Comparison of ENCODE assay signal across 16 mouse cellular contexts in genomic region chr2:94329336-94329735, GRCm38 (mm10).
"Had no signal": no experiment of that assay in that cellular context is flagged by ENCODE, and none has a peak within 500 bp of the region (broad histone marks: within the 10 kb centered on the region; RNA-seq: fewer than 3 reads in every experiment).

No protein-coding gene starts in this region.

- H3K9me3 ChIP-seq: neural tube, embryonic 12.5 days; neural tube, embryonic 13.5 days; neural tube, embryonic 15.5 days; stomach, embryonic 15.5 days had no signal

- DNase-seq: right cerebral cortex, adult 18-20 months; right cerebral cortex, postnatal 14 days; right cerebral cortex, postnatal 25 days; right cerebral cortex, postnatal 4 days; spleen, adult 18-20 months; thymus, adult 18-20 months; thymus, adult 2 months; thymus, postnatal 14 days; thymus, postnatal 25 days; thymus, postnatal 36 days; thymus, postnatal 4 days had no signal

- H3K9ac ChIP-seq: neural tube, embryonic 12.5 days; neural tube, embryonic 13.5 days; neural tube, embryonic 15.5 days; stomach, embryonic 15.5 days had no signal

- H3K27ac ChIP-seq: neural tube, embryonic 12.5 days; neural tube, embryonic 13.5 days; neural tube, embryonic 15.5 days; stomach, embryonic 15.5 days; stomach, postnatal 0 days had no signal

- H3K4me1 ChIP-seq: neural tube, embryonic 12.5 days; neural tube, embryonic 13.5 days; stomach, embryonic 15.5 days had no signal

- H3K27me3 ChIP-seq: neural tube, embryonic 12.5 days; neural tube, embryonic 13.5 days; neural tube, embryonic 15.5 days; stomach, embryonic 15.5 days had no signal

- H3K4me2 ChIP-seq: neural tube, embryonic 12.5 days; neural tube, embryonic 13.5 days; neural tube, embryonic 15.5 days; stomach, embryonic 15.5 days had no signal

- H3K4me3 ChIP-seq: neural tube, embryonic 12.5 days; neural tube, embryonic 13.5 days; neural tube, embryonic 15.5 days; stomach, embryonic 15.5 days had no signal
